Mouse (Mus musculus): ENCODE measurements around the gene Trpm3. TPM values are rescaled to one million over a fixed set of nuclear protein-coding genes. Genes with fewer than 3 reads are reported as not detected.

Gene Trpm3
- polyA plus RNA-seq, 1 experiment from 2014 or later: 0.04 TPM

GRCm38 (mm10) chr19:22963726-22964398, 825.0 kb downstream of the Trpm3 start:
- Histone ChIP-seq H3K79me2 (ENCODE audit: inconsistent target) (no peaks in the 10 kb centered on the region), H3K27ac (no peak overlapping the region), H3K36me3 (ENCODE audit: inconsistent target) (no peaks in the 10 kb centered on the region), H3K4me3 (ENCODE audit: inconsistent target) (no peak overlapping the region)
- WGBS (ENCODE audit: missing documents): 80% methylated on average over 6 of the region's 6 CpGs

- Histone ChIP-seq H3K36me3 (ENCODE audit: inconsistent target) (no peaks in the 10 kb centered on the region), H3K79me2 (ENCODE audit: inconsistent target) (no peaks in the 10 kb centered on the region), H3K4me3 (ENCODE audit: inconsistent target) (no peak overlapping the region), H3K27ac (no peak overlapping the region)
- WGBS (ENCODE audit: missing documents): 91% methylated on average over 6 of the region's 6 CpGs
Measured at GRCm38 (mm10) chr19:22965470-22965869, 826.6 kb downstream of the Trpm3 start.

GRCm38 (mm10) chr19:22973294-22973693, 834.4 kb downstream of the Trpm3 start:
- H3K79me2 ChIP-seq (ENCODE audit: inconsistent target): no peaks in the 10 kb centered on the region
- no peak overlapping the region for H3K27ac ChIP-seq
- 82% methylated on average over 3 of the region's 3 CpGs for WGBS (ENCODE audit: missing documents)
- no peaks in the 10 kb centered on the region for H3K36me3 ChIP-seq (ENCODE audit: inconsistent target)
- H3K4me3 ChIP-seq (ENCODE audit: inconsistent target): no peak overlapping the region

DNA sequence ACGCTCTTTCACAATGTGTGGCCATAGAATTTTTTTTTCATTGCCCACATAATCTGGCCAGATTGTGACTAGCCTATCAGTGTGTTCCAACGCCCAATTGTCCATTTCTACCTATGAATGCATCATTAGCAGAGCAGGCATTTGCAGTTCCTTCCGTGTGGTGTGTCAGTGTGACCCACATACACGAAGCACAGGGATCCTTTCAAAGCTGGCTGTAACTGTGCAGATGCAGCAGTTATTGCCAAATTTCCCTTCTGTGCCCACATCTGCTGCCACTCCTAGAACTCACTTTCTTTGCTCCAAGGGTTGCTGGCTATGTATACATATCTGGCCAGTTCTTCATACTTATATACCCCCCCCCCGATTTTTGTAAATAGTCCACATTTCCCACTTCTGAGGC, 834.9 kb downstream of the Trpm3 start:
- H3K36me3 ChIP-seq (ENCODE audit: inconsistent target): no peaks in the 10 kb centered on the region
- H3K27ac ChIP-seq: no peak overlapping the region
- no peak overlapping the region for H3K4me3 ChIP-seq (ENCODE audit: inconsistent target)
- WGBS (ENCODE audit: missing documents): 43% methylated on average over 5 of the region's 5 CpGs
- H3K79me2 ChIP-seq (ENCODE audit: inconsistent target): no peaks in the 10 kb centered on the region

DNA sequence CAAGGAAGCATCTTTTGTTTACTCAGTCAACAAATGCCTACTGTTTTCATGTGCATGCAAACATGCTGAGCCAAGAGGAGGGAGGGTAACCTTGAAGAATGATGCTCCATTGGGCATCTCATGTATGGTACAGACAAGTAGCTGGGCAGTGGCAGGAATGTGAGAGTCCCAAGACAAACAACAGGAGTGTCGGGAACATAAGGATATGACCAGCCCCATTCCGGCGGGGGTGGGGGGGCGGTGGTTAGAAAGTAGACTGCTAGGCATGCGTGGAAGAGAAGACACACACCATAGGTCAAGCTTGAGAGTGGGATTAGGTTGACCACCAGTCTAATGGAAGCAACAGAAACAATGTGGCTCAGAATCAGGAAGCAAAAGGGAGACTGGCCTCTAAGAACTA, 837.0 kb downstream of the Trpm3 start:
- no peaks in the 10 kb centered on the region for H3K36me3 ChIP-seq (ENCODE audit: inconsistent target)
- H3K79me2 ChIP-seq (ENCODE audit: inconsistent target): no peaks in the 10 kb centered on the region
- 94% methylated on average over 5 of the region's 5 CpGs for WGBS (ENCODE audit: missing documents)
- H3K27ac ChIP-seq: no peak overlapping the region
- no peak overlapping the region for H3K4me3 ChIP-seq (ENCODE audit: inconsistent target)

- 80% methylated on average over 3 of the region's 5 CpGs for WGBS (ENCODE audit: missing documents)
Measured at GRCm38 (mm10) chr19:22977508-22977907, 838.7 kb downstream of the Trpm3 start.

GRCm38 (mm10) chr19:22978763-22979162, 839.9 kb downstream of the Trpm3 start:
- Histone ChIP-seq H3K79me2 (ENCODE audit: inconsistent target) (no peaks in the 10 kb centered on the region), H3K4me3 (ENCODE audit: inconsistent target) (no peak overlapping the region), H3K36me3 (ENCODE audit: inconsistent target) (no peaks in the 10 kb centered on the region), H3K27ac (no peak overlapping the region)
- WGBS (ENCODE audit: missing documents): 50% methylated on average over 7 of the region's 7 CpGs

More at GRCm38 (mm10) chr19:22977508-22977907, 838.7 kb downstream of the Trpm3 start:
- Histone ChIP-seq H3K27ac (no peak overlapping the region), H3K36me3 (ENCODE audit: inconsistent target) (no peaks in the 10 kb centered on the region), H3K79me2 (ENCODE audit: inconsistent target) (no peaks in the 10 kb centered on the region), H3K4me3 (ENCODE audit: inconsistent target) (no peak overlapping the region)

GRCm38 (mm10) chr19:22979191-22979590, 840.3 kb downstream of the Trpm3 start:
- WGBS (ENCODE audit: missing documents): 88% methylated on average over 1 of the region's 1 CpGs
- Histone ChIP-seq H3K36me3 (ENCODE audit: inconsistent target) (no peaks in the 10 kb centered on the region), H3K79me2 (ENCODE audit: inconsistent target) (no peaks in the 10 kb centered on the region), H3K4me3 (ENCODE audit: inconsistent target) (no peak overlapping the region), H3K27ac (no peak overlapping the region)

GRCm38 (mm10) chr19:22987914-22988313, 849.1 kb downstream of the Trpm3 start:
- WGBS (ENCODE audit: missing documents): 95% methylated on average over 11 of the region's 12 CpGs
- H3K4me3 ChIP-seq (ENCODE audit: inconsistent target): no peak overlapping the region
- no peaks in the 10 kb centered on the region for H3K79me2 ChIP-seq (ENCODE audit: inconsistent target)
- H3K36me3 ChIP-seq (ENCODE audit: inconsistent target): no peaks in the 10 kb centered on the region
- H3K27ac ChIP-seq: no peak overlapping the region

DNA sequence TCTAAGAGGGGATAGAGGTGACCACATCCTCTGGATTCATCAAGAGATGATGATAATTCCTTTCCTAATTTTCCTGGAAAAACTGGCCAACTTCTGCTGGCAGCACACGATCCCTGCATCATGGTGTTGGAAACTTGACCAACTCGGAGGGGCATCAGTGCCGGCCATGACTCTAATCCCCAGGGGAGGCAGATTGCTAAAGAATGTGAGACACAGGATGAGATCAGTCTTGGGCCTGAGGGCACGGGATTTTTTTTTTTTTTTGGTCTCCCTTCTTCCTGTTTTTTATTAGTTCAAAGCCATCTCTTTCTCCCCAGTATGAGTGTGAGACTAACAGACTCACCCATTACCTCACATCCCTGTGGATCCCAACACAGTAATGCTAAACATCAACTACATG, 855.1 kb downstream of the Trpm3 start:
- WGBS (ENCODE audit: missing documents): 60% methylated on average over 4 of the region's 4 CpGs
- no peaks in the 10 kb centered on the region for H3K79me2 ChIP-seq (ENCODE audit: inconsistent target)
- no peak overlapping the region for H3K27ac ChIP-seq
- H3K4me3 ChIP-seq (ENCODE audit: inconsistent target): no peak overlapping the region
- H3K36me3 ChIP-seq (ENCODE audit: inconsistent target): no peaks in the 10 kb centered on the region

- Histone ChIP-seq H3K36me3 (ENCODE audit: inconsistent target) (no peaks in the 10 kb centered on the region), H3K79me2 (ENCODE audit: inconsistent target) (no peaks in the 10 kb centered on the region), H3K27ac (no peak overlapping the region), H3K4me3 (ENCODE audit: inconsistent target) (no peak overlapping the region)
- WGBS (ENCODE audit: missing documents): 84% methylated on average over 5 of the region's 5 CpGs
Measured at GRCm38 (mm10) chr19:22994531-22994930, 855.7 kb downstream of the Trpm3 start.

- no peaks in the 10 kb centered on the region for H3K36me3 ChIP-seq (ENCODE audit: inconsistent target)
- WGBS (ENCODE audit: missing documents): 88% methylated on average over 1 of the region's 1 CpGs
- no peak overlapping the region for H3K4me3 ChIP-seq (ENCODE audit: inconsistent target)
- no peak overlapping the region for H3K27ac ChIP-seq
- H3K79me2 ChIP-seq (ENCODE audit: inconsistent target): no peaks in the 10 kb centered on the region
Measured at GRCm38 (mm10) chr19:23000293-23000692, 861.4 kb downstream of the Trpm3 start.

DNA sequence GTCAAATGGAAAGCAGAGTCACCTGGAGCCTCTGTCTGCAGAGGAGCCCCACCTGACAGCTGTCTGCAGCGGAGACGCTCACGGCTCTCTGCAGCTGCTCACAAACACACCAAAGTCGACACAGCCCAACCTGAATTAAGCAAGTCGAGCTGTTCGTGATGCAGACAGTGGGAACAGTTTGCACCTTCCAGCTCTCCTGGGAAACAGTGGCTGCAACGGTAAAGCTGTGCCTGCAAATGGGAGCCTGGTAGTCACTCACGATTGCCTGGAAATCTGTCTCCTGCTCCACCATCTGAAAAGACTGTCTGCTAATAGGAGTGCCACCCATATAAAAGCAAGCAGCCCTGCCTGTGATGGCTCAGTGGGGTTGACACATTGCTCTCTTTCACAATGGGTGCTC, 865.0 kb downstream of the Trpm3 start:
- 85% methylated on average over 8 of the region's 8 CpGs for WGBS (ENCODE audit: missing documents)
- Histone ChIP-seq H3K79me2 (ENCODE audit: inconsistent target) (no peaks in the 10 kb centered on the region), H3K27ac (no peak overlapping the region), H3K4me3 (ENCODE audit: inconsistent target) (no peak overlapping the region), H3K36me3 (ENCODE audit: inconsistent target) (no peaks in the 10 kb centered on the region)

GRCm38 (mm10) chr19:23005851-23006250, 867.0 kb downstream of the Trpm3 start:
- H3K4me3 ChIP-seq (ENCODE audit: inconsistent target): no peak overlapping the region
- 95% methylated on average over 7 of the region's 7 CpGs for WGBS (ENCODE audit: missing documents)
- no peak overlapping the region for H3K27ac ChIP-seq
- no peaks in the 10 kb centered on the region for H3K79me2 ChIP-seq (ENCODE audit: inconsistent target)
- H3K36me3 ChIP-seq (ENCODE audit: inconsistent target): no peaks in the 10 kb centered on the region

GRCm38 (mm10) chr19:23006517-23007273, 867.8 kb downstream of the Trpm3 start:
- WGBS (ENCODE audit: missing documents): 55% methylated on average over 9 of the region's 11 CpGs
- Histone ChIP-seq H3K27ac (no peak overlapping the region), H3K4me3 (ENCODE audit: inconsistent target) (no peak overlapping the region), H3K79me2 (ENCODE audit: inconsistent target) (no peaks in the 10 kb centered on the region), H3K36me3 (ENCODE audit: inconsistent target) (no peaks in the 10 kb centered on the region)
